Mouse (Mus musculus) lung, adult 18-20 months (tissue): ENCODE data around the gene Gm6763.
"Not testable (repeated sequence)": the region's sequence is repeated elsewhere in the genome, so short reads cannot be mapped to it uniquely, and the experiment has no call there.

Experiments
- DNase-seq, 2 experiments: peaks; one replicate each; pipeline ENCODE4 v3.0.0; 2022; ENCODE audit warnings: mixed read lengths in 2 of 2

Gm6763 gene

DNA sequence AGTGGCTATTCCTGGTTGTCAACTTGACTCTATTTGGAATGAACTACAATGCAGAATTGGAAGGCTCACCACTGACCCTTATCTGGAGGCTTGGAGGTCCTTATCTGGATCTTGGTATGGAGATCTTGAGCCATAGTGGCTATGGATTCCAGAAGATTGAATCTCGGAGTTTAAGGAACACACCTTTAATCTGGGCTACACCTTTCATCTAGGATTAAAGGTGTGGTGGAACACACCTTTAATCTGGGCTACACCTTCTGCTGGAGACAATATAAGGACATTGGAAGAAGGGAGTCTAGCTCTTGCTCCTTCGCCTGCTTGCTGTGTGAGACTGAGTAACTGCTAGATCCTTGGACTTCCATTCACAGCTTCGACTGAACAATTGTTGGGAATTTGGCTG is at the start of gene Gm6763:
Gene Gm6763 (plus strand): TSS at position 301 of the 400 bp plus-strand sequence.
- DNase-seq, result not testable (repeated sequence)

DNA sequence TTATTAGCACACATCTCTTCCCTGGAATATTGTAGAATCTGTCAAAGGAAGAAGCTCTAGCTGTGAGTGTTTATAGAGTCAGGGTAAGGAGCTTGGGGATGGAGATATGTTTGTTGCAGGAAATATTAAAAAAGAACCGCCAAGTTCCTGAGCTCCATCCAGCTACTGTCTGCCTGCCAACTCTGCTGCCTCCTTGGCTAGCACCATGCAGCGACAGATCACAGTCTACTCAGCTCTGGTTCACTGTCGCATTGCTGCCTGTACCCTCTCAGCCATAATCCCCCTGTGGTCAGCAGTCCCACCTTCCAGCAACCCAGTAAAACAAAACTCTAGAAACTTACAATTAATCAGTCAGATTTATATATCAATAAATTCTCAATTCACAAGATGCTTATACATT is 41.3 kb upstream of the Gm6763 start:
- no peak for DNase-seq

DNA sequence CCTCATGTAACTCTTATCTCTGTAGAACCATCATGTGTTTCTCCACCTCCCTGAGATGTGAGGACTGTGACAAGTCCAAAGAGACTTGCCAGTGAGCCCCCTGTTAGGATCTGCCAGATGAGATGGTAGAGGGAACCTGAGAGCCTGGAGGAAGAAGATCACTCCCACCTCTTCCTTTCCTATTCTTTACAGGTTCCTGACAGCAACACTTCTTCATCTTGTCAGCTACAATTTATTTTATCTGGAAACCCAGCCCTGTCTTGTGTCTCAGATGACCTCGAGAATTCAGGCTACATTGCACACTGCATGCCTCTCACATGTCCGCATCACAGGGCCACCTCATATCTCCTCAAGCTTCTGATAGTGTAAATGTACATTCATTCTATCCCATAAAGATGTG is 33.0 kb upstream of the Gm6763 start:
- no peak for DNase-seq

DNA sequence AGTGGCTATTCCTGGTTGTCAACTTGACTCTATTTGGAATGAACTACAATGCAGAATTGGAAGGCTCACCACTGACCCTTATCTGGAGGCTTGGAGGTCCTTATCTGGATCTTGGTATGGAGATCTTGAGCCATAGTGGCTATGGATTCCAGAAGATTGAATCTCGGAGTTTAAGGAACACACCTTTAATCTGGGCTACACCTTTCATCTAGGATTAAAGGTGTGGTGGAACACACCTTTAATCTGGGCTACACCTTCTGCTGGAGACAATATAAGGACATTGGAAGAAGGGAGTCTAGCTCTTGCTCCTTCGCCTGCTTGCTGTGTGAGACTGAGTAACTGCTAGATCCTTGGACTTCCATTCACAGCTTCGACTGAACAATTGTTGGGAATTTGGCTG is 8.6 kb upstream of the Gm6763 start, which contains the start of gene Gm21293:
Gene Gm21293 (plus strand): TSS at position 301 of the 400 bp plus-strand sequence.
- not testable (repeated sequence) for DNase-seq

DNA sequence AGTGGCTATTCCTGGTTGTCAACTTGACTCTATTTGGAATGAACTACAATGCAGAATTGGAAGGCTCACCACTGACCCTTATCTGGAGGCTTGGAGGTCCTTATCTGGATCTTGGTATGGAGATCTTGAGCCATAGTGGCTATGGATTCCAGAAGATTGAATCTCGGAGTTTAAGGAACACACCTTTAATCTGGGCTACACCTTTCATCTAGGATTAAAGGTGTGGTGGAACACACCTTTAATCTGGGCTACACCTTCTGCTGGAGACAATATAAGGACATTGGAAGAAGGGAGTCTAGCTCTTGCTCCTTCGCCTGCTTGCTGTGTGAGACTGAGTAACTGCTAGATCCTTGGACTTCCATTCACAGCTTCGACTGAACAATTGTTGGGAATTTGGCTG is 8.4 kb downstream of the Gm6763 start, which contains the start of gene Gm8764:
Gene Gm8764 (plus strand): TSS at position 301 of the 400 bp plus-strand sequence.
- not testable (repeated sequence) for DNase-seq

DNA sequence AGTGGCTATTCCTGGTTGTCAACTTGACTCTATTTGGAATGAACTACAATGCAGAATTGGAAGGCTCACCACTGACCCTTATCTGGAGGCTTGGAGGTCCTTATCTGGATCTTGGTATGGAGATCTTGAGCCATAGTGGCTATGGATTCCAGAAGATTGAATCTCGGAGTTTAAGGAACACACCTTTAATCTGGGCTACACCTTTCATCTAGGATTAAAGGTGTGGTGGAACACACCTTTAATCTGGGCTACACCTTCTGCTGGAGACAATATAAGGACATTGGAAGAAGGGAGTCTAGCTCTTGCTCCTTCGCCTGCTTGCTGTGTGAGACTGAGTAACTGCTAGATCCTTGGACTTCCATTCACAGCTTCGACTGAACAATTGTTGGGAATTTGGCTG is 16.9 kb downstream of the Gm6763 start, which contains the start of gene Gm21304:
Gene Gm21304 (plus strand): TSS at position 301 of the 400 bp plus-strand sequence.
- not testable (repeated sequence) for DNase-seq

DNA sequence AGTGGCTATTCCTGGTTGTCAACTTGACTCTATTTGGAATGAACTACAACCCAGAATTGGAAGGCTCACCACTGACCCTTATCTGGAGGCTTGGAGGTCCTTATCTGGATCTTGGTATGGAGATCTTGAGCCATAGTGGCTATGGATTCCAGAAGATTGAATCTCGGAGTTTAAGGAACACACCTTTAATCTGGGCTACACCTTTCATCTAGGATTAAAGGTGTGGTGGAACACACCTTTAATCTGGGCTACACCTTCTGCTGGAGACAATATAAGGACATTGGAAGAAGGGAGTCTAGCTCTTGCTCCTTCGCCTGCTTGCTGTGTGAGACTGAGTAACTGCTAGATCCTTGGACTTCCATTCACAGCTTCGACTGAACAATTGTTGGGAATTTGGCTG is 25.4 kb downstream of the Gm6763 start, which contains the start of gene Gm21312:
Gene Gm21312 (plus strand): TSS at position 301 of the 400 bp plus-strand sequence.
- DNase-seq, result not testable (repeated sequence)

DNA sequence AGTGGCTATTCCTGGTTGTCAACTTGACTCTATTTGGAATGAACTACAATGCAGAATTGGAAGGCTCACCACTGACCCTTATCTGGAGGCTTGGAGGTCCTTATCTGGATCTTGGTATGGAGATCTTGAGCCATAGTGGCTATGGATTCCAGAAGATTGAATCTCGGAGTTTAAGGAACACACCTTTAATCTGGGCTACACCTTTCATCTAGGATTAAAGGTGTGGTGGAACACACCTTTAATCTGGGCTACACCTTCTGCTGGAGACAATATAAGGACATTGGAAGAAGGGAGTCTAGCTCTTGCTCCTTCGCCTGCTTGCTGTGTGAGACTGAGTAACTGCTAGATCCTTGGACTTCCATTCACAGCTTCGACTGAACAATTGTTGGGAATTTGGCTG is 33.9 kb downstream of the Gm6763 start, which contains the start of gene Gm20765:
Gene Gm20765 (plus strand): TSS at position 301 of the 400 bp plus-strand sequence.
- not testable (repeated sequence) for DNase-seq

DNA sequence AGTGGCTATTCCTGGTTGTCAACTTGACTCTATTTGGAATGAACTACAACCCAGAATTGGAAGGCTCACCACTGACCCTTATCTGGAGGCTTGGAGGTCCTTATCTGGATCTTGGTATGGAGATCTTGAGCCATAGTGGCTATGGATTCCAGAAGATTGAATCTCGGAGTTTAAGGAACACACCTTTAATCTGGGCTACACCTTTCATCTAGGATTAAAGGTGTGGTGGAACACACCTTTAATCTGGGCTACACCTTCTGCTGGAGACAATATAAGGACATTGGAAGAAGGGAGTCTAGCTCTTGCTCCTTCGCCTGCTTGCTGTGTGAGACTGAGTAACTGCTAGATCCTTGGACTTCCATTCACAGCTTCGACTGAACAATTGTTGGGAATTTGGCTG is 42.4 kb downstream of the Gm6763 start, which contains the start of gene Gm4340:
Gene Gm4340 (plus strand): TSS at position 301 of the 400 bp plus-strand sequence.
- not testable (repeated sequence) for DNase-seq
